Mouse (Mus musculus) thymus, adult 2 months (tissue): ENCODE measurements around the gene St6galnac5.

Experiments used
- CTCF ChIP-seq: fragments of 200-500 bp; IDR thresholded peaks from 2 replicates; pipeline ENCODE4 v1.5.1; 2012; ENCODE audit warnings: mild to moderate bottlenecking, control low read depth, low read length, moderate library complexity, borderline replicate concordance; ENCODE audit not compliant: control insufficient read depth, poor library complexity, insufficient read depth; ENCODE audit errors: extremely low read depth
- POLR2A ChIP-seq: fragments of 200-500 bp; IDR thresholded peaks from 2 replicates; pipeline ENCODE4 v1.6.1; 2012; ENCODE audit warnings: mild to moderate bottlenecking, low read length, control low read depth, moderate library complexity; ENCODE audit not compliant: control insufficient read depth, poor library complexity, insufficient read depth; ENCODE audit errors: extremely low read depth

GRCm38 (mm10) chr3:152880121-152880835 is 101.8 kb downstream of the St6galnac5 start:
- no peak for TF ChIP-seq CTCF
- no peak for TF ChIP-seq POLR2A
